Mouse (Mus musculus) kidney, adult 9 months (tissue): ENCODE data around the gene Pcgf1.

ENCODE experiments used
- DNase-seq: peaks from one replicate; pipeline ENCODE4 v3.0.0; 2022

Gene Pcgf1

GRCm38 (mm10) chr6:83066441-83066840 lies 11.2 kb upstream of the Pcgf1 start:
- DNase-seq: no peak

- no peak for DNase-seq
These were observed 9.4 kb upstream of the Pcgf1 start for GRCm38 (mm10) chr6:83068221-83068620.

- no peak for DNase-seq
These were observed 8.8 kb upstream of the Pcgf1 start for GRCm38 (mm10) chr6:83068706-83069487.

- no peak for DNase-seq
These were observed 8.0 kb upstream of the Pcgf1 start for GRCm38 (mm10) chr6:83069488-83070246.

- DNase-seq: no peak
These were observed 7.6 kb upstream of the Pcgf1 start, which contains the start of gene Tlx2 for GRCm38 (mm10) chr6:83070247-83070310. Gene Tlx2 (minus strand): TSS chr6:83070293.

GRCm38 (mm10) chr6:83070311-83071219 lies 7.1 kb upstream of the Pcgf1 start:
- no peak for DNase-seq

GRCm38 (mm10) chr6:83071220-83071619 lies 6.4 kb upstream of the Pcgf1 start:
- no peak for DNase-seq

- DNase-seq: peak; percentile 38
These were observed 2.7 kb upstream of the Pcgf1 start for GRCm38 (mm10) chr6:83074979-83075378.

GRCm38 (mm10) chr6:83078324-83078858 lies 722 bp downstream of the Pcgf1 start:
- peak; percentile 100 for DNase-seq

- no peak for DNase-seq
These were observed 2.5 kb downstream of the Pcgf1 start for GRCm38 (mm10) chr6:83080210-83080609.

GRCm38 (mm10) chr6:83083497-83083896 lies 5.8 kb downstream of the Pcgf1 start:
- no peak for DNase-seq

GRCm38 (mm10) chr6:83084477-83084876 lies 6.8 kb downstream of the Pcgf1 start:
- peak; percentile 39 for DNase-seq

GRCm38 (mm10) chr6:83086121-83087035 lies 8.7 kb downstream of the Pcgf1 start, which contains the start of gene Lbx2:
Gene Lbx2 (plus strand): TSS chr6:83086367.
- no peak for DNase-seq

GRCm38 (mm10) chr6:83087205-83087925 lies 9.7 kb downstream of the Pcgf1 start:
- DNase-seq: peak; percentile 41

- no peak for DNase-seq
These were observed 10.2 kb downstream of the Pcgf1 start for GRCm38 (mm10) chr6:83087926-83088260.

- no peak for DNase-seq
These were observed 14.9 kb downstream of the Pcgf1 start for GRCm38 (mm10) chr6:83092416-83093127.

GRCm38 (mm10) chr6:83095968-83096367 lies 18.3 kb downstream of the Pcgf1 start:
- no peak for DNase-seq

- DNase-seq: peak; percentile 93
These were observed 20.7 kb downstream of the Pcgf1 start for GRCm38 (mm10) chr6:83098411-83098810.

GRCm38 (mm10) chr6:83101316-83101687 lies 23.6 kb downstream of the Pcgf1 start, which contains the start of the genes Ccdc142 and Gm42688:
Gene Ccdc142 (plus strand): TSS chr6:83101601.
Gene Gm42688 (plus strand): TSS chr6:83101617.
- DNase-seq: peak; percentile 97

GRCm38 (mm10) chr6:83101688-83102556 lies 24.3 kb downstream of the Pcgf1 start:
- peak; percentile 60 for DNase-seq
